Mouse (Mus musculus) limb, embryonic 11.5 days (tissue): ENCODE data around the gene Fbln1. TPM values are rescaled to one million over a fixed set of nuclear protein-coding genes. Genes with fewer than 3 reads are reported as not detected.

Experiments used
- ATAC-seq: fragments of 200-750 bp; cut with Nextera tagmentation; 2 replicates; pipeline ENCODE4 v1.8.0; 2017; ENCODE audit warnings: low read depth; ENCODE audit not compliant: insufficient number of reproducible peaks, low FRiP score, low TSS enrichment
- DNase-seq: peaks from one replicate; pipeline ENCODE4 v3.0.0-alpha.2; 2015; ENCODE audit warnings: low spot score
- H3K27ac ChIP-seq: fragments of 300-500 bp; sonication (generic); replicated peaks from 2 replicates; pipeline ENCODE4 v1.5.1; 2014; ENCODE audit warnings: low read depth, mild to moderate bottlenecking, low read length
- H3K27me3 ChIP-seq: fragments of 300-500 bp; sonication (generic); 2 replicates; pipeline ENCODE4 v1.6.1; 2014; ENCODE audit warnings: mild to moderate bottlenecking, low read length, mixed read lengths; ENCODE audit not compliant: control insufficient read depth, insufficient read depth
- H3K36me3 ChIP-seq: fragments of 300-500 bp; sonication (generic); 2 replicates; pipeline ENCODE4 v1.6.1; 2014; ENCODE audit warnings: mild to moderate bottlenecking, low read length, moderate library complexity, mixed read lengths; ENCODE audit not compliant: control insufficient read depth, insufficient read depth
- H3K4me1 ChIP-seq: fragments of 300-500 bp; sonication (generic); 2 replicates; pipeline ENCODE4 v1.6.1; 2014; ENCODE audit warnings: low read length, mixed read lengths; ENCODE audit not compliant: control insufficient read depth, insufficient read depth
- H3K4me2 ChIP-seq: fragments of 300-500 bp; sonication (generic); 2 replicates; pipeline ENCODE4 v1.6.1; 2014; ENCODE audit warnings: low read depth, mild to moderate bottlenecking, moderate library complexity; ENCODE audit not compliant: severe bottlenecking
- H3K4me3 ChIP-seq: fragments of 300-500 bp; sonication (generic); 2 replicates; pipeline ENCODE4 v1.5.1; 2014; ENCODE audit warnings: low read depth, low read length
- H3K9ac ChIP-seq: fragments of 300-500 bp; sonication (generic); 2 replicates; pipeline ENCODE4 v1.6.1; 2014; ENCODE audit warnings: mild to moderate bottlenecking, low read length
- H3K9me3 ChIP-seq: fragments of 300-500 bp; sonication (generic); 2 replicates; pipeline ENCODE4 v1.6.1; 2016; ENCODE audit warnings: low read length; ENCODE audit not compliant: control insufficient read depth
- WGBS: fragments of 180-500 bp; shearing (Covaris S2); extraction: QIAGEN DNeasy Blood & Tissue Kit; methylation state at CpG from one replicate; pipeline ENCODE4 v1.1.7; 2014; 5-methylcytosine and 5-hydroxymethylcytosine counted together
- polyA plus RNA-seq: library from polyadenylated mRNA; unstranded; fragments of >200 nt; fragmentation: Nextera tagmentation; extraction: Ambion mirVana; gene quantifications from 2 replicates; pipeline ENCODE4 v1.2.1, GENCODE M21; 2014

Gene Fbln1
- polyA plus RNA-seq, 1 experiment from 2014 or later: 273 TPM

DNA sequence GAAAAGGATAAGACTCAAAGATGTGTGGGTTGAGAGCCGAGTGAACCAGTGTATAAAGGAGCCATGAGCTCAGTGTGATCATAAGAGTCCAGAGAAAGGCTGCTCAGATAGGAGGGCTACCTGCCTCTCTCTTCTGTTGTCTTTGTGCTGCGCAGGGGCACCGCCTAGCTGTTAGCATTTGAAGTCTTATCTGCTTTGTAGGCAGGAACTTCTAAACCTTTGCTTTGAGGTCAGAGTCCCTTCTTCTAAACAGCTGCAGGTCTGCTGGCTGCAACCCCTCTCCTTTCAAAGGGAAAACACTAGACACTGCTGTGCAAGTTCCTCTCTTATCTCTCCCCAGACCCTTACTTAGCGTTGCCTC is 27.5 kb downstream of the Fbln1 start:
- Histone ChIP-seq H3K27me3 (no peaks in the 10 kb centered on the region), H3K36me3 (peaks cover 31% of the 10 kb centered on the region), H3K4me3 (no peak overlapping the region), H3K27ac (no peak overlapping the region), H3K9ac (no peak overlapping the region), H3K4me1 (no peaks in the 10 kb centered on the region), H3K9me3 (no peaks in the 10 kb centered on the region), H3K4me2 (no peak overlapping the region)
- ATAC-seq (no peak), DNase-seq (no peak)
- WGBS: 81% methylated on average over 4 of the region's 4 CpGs

DNA sequence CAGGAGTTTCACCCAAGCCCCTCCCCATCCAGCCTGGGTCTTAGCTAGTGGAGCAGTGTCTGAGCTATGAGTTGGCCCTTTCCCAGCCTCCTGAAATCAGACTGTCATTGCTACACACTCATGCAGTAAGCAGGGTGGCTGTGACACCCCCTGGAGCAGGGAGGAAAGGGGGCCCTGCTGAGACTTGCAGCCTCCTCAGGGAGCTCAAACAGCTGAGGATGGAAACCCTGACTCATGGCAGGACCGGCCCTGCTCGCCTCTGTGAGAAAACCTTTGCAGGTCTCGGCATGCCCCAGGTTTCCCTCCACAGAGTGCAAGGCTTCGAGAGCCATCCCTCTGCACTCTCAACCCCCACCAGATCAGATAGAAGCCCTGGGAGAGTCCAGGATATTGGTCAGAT is 27.9 kb downstream of the Fbln1 start:
- H3K27me3 ChIP-seq: no peaks in the 10 kb centered on the region
- no peak for DNase-seq
- 78% methylated on average over 4 of the region's 4 CpGs for WGBS
- no peaks in the 10 kb centered on the region for H3K9me3 ChIP-seq
- no peak for ATAC-seq
- no peak overlapping the region for H3K4me2 ChIP-seq
- H3K4me3 ChIP-seq: no peak overlapping the region
- no peaks in the 10 kb centered on the region for H3K4me1 ChIP-seq
- H3K27ac ChIP-seq: no peak overlapping the region
- H3K36me3 ChIP-seq: peaks cover 34% of the 10 kb centered on the region
- H3K9ac ChIP-seq: no peak overlapping the region

DNA sequence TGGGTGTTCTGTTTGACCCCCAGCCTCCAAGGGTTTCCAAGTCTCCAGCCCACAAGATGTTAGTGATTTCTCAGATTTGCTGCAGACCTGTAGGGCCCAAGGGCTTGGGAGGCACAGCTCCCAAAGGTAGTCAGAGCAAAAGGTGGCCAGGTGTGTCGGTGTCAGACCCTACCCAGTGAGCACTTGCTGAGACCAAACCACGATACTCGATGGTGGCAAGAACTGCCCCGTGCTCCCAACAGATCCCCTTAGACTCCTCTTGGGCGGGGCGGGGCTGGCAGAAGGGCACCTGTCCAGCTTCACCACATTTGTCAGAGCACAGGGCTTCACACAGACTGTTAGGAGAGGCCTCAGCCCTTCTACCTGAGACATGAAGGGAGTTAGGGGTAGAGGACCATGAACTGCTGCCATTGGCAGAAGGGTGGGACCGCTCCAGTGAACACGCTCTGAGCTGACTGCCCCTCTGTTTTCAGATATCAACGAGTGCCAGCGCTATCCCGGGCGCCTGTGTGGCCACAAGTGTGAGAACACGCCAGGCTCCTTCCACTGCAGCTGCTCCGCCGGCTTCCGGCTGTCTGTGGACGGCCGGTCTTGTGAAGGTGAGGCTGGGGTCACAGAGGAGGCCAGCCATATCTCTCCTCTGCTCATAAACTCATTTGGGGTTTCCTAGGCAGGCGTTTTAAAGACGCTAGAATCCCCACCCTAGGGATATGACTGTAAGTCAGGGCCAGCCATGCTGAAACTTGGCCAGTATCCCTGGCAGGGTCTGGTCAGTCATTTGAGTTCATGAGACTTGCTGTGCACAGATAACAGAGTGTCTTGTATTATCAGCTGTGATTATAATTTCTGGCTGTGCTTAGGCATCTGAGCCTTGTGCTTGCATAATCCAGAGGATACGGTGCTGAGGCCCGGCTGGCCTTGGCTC is 33.3 kb downstream of the Fbln1 start:
- no peak overlapping the region for H3K27ac ChIP-seq
- no peaks in the 10 kb centered on the region for H3K27me3 ChIP-seq
- H3K9ac ChIP-seq: no peak overlapping the region
- no peaks in the 10 kb centered on the region for H3K4me1 ChIP-seq
- peaks cover 41% of the 10 kb centered on the region for H3K36me3 ChIP-seq
- H3K4me3 ChIP-seq: no peak overlapping the region
- no peaks in the 10 kb centered on the region for H3K9me3 ChIP-seq
- DNase-seq (no peak), ATAC-seq (no peak)
- 94% methylated on average over 22 of the region's 22 CpGs for WGBS
- no peak overlapping the region for H3K4me2 ChIP-seq

DNA sequence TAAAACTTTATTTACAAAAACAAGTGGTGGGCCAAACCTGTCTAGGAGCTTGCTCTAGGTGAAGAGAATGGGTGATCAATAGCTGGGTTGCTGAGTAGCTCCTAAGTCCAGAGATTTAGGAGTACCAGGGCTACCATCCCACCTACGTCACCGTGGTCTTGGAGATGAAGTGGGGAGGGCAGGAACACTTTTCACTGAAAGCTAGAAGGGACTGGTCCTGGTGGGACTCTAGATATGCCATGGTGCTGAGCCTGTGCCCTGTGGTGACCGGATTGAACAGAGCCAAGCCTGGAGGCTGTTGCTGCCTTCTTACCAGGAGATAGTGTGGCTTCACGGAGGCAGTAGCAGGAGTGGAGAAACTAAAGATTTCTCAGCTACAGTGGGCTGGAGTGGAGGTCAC is 34.3 kb downstream of the Fbln1 start:
- Histone ChIP-seq H3K4me3 (no peak overlapping the region), H3K9me3 (no peaks in the 10 kb centered on the region), H3K27me3 (no peaks in the 10 kb centered on the region), H3K9ac (no peak overlapping the region), H3K27ac (no peak overlapping the region), H3K4me1 (no peaks in the 10 kb centered on the region), H3K4me2 (no peak overlapping the region), H3K36me3 (peaks cover 44% of the 10 kb centered on the region)
- DNase-seq (no peak), ATAC-seq (no peak)
- 98% methylated on average over 4 of the region's 4 CpGs for WGBS

DNA sequence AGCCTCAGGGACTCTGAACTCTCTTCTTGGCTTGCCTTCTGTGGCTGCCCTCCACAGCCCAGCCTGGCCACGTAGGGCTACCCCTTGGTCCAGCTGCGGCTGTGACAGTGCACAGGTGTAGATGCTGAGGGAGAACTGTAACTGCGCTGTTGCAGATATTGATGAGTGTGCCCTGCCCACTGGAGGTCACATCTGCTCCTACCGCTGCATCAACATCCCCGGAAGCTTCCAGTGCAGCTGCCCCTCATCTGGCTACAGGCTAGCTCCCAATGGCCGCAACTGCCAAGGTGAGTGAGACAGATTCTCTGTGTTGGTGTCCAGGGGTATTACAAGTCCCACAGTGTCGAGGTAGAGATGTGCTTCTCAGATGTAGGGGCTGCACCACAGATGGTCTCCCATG is 36.1 kb downstream of the Fbln1 start:
- Histone ChIP-seq H3K9ac (no peak overlapping the region), H3K27me3 (no peaks in the 10 kb centered on the region), H3K9me3 (no peaks in the 10 kb centered on the region), H3K36me3 (peaks cover 48% of the 10 kb centered on the region), H3K4me2 (no peak overlapping the region), H3K4me3 (no peak overlapping the region), H3K27ac (no peak overlapping the region), H3K4me1 (no peaks in the 10 kb centered on the region)
- 95% methylated on average over 7 of the region's 7 CpGs for WGBS
- ATAC-seq: no peak
- no peak for DNase-seq

DNA sequence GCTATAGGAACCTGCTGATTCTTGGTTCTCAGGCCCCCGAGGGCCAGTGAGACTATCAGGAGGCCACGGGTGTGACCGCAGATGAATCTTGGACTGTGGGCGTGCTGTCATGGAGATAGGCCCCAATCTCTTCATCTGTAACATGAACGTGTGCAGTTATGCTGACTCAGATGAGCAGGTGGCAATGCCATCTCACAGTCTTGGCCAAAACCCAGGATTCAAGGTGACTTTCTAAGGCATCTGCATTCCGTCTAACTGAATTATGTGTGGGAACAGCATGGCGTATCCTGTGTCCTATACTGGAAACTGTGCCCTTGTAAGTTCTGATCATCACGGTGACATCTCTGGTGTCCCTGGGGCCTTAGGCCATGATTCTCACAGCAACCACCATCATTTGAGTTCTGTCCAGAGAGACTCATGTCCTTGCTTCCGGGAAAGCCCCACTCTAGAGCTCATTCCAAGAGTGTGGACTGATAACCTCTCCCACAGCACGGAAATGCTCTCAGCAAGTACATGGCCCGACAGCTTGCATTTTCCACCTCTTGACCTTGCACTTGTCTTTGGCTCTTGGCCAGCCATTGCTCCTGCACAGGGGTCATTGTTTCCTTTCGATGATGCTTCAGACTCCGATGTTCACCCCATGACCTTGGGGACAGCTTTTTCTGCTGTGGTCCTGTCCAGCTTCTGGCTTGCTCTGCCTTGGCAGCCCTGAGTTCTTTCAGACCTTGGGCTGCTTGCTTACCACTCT is 38.8 kb downstream of the Fbln1 start:
- Histone ChIP-seq H3K4me1 (no peaks in the 10 kb centered on the region), H3K27ac (no peak overlapping the region), H3K9ac (no peak overlapping the region), H3K4me3 (no peak overlapping the region), H3K27me3 (no peaks in the 10 kb centered on the region), H3K4me2 (no peak overlapping the region), H3K36me3 (peaks cover 37% of the 10 kb centered on the region), H3K9me3 (no peaks in the 10 kb centered on the region)
- no peak for ATAC-seq
- no peak for DNase-seq
- 95% methylated on average over 13 of the region's 13 CpGs for WGBS

DNA sequence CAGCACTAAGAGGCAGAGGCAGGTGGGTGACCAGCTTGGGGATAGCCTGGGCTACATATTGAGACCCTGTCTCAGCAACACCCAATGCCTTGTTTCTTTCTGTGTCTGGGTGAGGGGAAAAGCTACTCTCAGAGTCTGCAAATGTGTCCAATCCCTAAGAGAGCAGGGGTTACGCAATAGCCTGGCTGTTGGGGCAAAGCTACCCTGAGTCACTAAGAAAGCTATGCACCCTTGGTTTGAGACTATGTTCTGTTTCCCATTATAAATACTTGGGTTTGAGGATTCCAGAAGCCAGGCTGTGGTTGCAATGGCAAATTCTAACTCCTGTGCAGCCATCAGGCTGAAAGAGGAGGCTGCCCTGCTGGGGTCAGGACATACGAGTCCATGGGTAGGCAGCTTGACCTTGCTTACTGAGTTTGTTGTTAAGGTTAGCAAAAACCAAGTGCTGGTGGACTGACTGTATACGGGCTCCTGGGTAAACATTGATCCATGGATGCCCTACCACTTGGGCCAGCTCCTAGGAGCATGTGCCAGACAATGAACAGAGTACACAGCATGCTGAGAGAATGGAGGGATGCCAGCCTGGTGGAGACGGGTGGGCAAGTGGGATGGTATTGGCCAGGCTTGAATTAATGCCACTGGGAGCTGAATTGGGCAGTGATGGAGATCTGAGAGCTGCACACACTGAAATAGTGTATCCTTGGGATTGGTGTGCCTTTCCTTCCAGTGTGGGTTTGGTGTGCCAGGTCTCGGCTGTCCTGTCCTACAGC is 39.7 kb downstream of the Fbln1 start:
- Histone ChIP-seq H3K27ac (no peak overlapping the region), H3K4me2 (no peak overlapping the region), H3K4me3 (no peak overlapping the region), H3K9me3 (no peaks in the 10 kb centered on the region), H3K36me3 (peaks cover 36% of the 10 kb centered on the region), H3K9ac (no peak overlapping the region), H3K4me1 (no peaks in the 10 kb centered on the region), H3K27me3 (no peaks in the 10 kb centered on the region)
- 91% methylated on average over 5 of the region's 5 CpGs for WGBS
- DNase-seq: no peak
- ATAC-seq: no peak

DNA sequence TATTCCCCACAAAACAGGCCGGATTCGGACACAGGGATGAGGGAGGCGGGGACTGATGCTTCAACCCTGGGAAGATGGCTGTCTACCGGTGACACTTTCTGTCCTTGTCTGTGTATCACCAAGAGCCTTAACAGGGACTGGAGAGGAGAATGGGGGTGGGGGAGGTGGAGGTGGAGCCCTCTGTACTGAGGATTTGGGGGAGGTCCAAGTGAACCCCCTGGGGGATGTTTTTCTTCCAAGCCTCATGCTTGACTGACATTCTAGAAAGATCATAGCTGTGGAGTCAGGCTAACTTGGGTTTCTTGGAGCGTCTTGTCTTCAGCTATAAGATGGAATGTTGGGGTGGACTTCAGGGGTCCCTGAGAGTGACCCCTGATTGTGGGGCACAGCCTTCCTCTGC is 40.3 kb downstream of the Fbln1 start:
- Histone ChIP-seq H3K4me3 (no peak overlapping the region), H3K36me3 (peaks cover 36% of the 10 kb centered on the region), H3K27me3 (no peaks in the 10 kb centered on the region), H3K9me3 (no peaks in the 10 kb centered on the region), H3K4me1 (no peaks in the 10 kb centered on the region), H3K4me2 (no peak overlapping the region), H3K9ac (no peak overlapping the region), H3K27ac (no peak overlapping the region)
- no peak for ATAC-seq
- DNase-seq: no peak
- 95% methylated on average over 5 of the region's 5 CpGs for WGBS
